Mouse (Mus musculus): Measurements from ENCODE around the gene Slc28a3. TPM values are rescaled to one million over a fixed set of nuclear protein-coding genes. Genes with fewer than 3 reads are reported as not detected.

Slc28a3 gene
- total and polyA plus RNA-seq, 3 experiments: 0.33 TPM; not detected in 2

GRCm38 (mm10) chr13:58589517-58589858 lies 21.2 kb downstream of the Slc28a3 start:
- ATAC-seq (ENCODE audit: extremely low read depth, insufficient number of reproducible peaks, low FRiP score, poor library complexity, severe bottlenecking) (peak; percentile 45), DNase-seq (ENCODE audit: low spot score) (peak; percentile 43)
- Histone ChIP-seq H3K4me1 (ENCODE audit: insufficient read depth, low read depth, low read length) (peaks cover 12% of the 10 kb centered on the region), H3K9me3 (replicated peaks) (no peaks in the 10 kb centered on the region), H3K27me3 (ENCODE audit: insufficient read depth, low read length) (peaks cover 17% of the 10 kb centered on the region), H3K36me3 (replicated peaks) (no peaks in the 10 kb centered on the region), H3K4me3 (ENCODE audit: low read depth, low read length) (peak overlapping the region; percentile 33; the same call in 1 of the 2 replicates)
- TF ChIP-seq GATA2 (IDR thresholded peaks at IDR 0.05; ENCODE audit: borderline replicate concordance, low read depth, low read length): no peak
- peak; percentile 62 for TF ChIP-seq CTCF (IDR thresholded peaks at IDR 0.05; ENCODE audit: low read depth, low read length)
- TF ChIP-seq GATA1 (IDR thresholded peaks at IDR 0.05; ENCODE audit: borderline replicate concordance, low read length): no peak

GRCm38 (mm10) chr13:58588655-58589516 lies 21.8 kb downstream of the Slc28a3 start:
- TF ChIP-seq CTCF (IDR thresholded peaks at IDR 0.05; ENCODE audit: low read depth, low read length) (no peak), GATA2 (IDR thresholded peaks at IDR 0.05; ENCODE audit: borderline replicate concordance, low read depth, low read length) (no peak), POLR2AphosphoS5 (IDR thresholded peaks at IDR 0.05; ENCODE audit: insufficient replicate concordance, low read depth, low read length) (no peak), TAL1 (conservative IDR thresholded peaks at IDR 0.05; ENCODE audit: low read depth, low read length) (no peak), GATA1 (IDR thresholded peaks at IDR 0.05; ENCODE audit: borderline replicate concordance, low read length) (no peak)

GRCm38 (mm10) chr13:58587962-58588361 lies 22.7 kb downstream of the Slc28a3 start:
- no peaks in the 10 kb centered on the region for H3K9me3 ChIP-seq (replicated peaks)
- peaks cover 12% of the 10 kb centered on the region for H3K4me1 ChIP-seq (ENCODE audit: insufficient read depth, low read depth, low read length)
- H3K27me3 ChIP-seq (ENCODE audit: insufficient read depth, low read length): peaks cover 17% of the 10 kb centered on the region
- H3K4me3 ChIP-seq (ENCODE audit: low read depth, low read length): no peak overlapping the region
- ATAC-seq (ENCODE audit: extremely low read depth, insufficient number of reproducible peaks, low FRiP score, poor library complexity, severe bottlenecking) (no peak), DNase-seq (ENCODE audit: low spot score) (no peak)
- no peaks in the 10 kb centered on the region for H3K36me3 ChIP-seq (replicated peaks)
- TF ChIP-seq CTCF (IDR thresholded peaks at IDR 0.05; ENCODE audit: low read depth, low read length): no peak
- TF ChIP-seq GATA2 (IDR thresholded peaks at IDR 0.05; ENCODE audit: borderline replicate concordance, low read depth, low read length): no peak
- no peak for TF ChIP-seq GATA1 (IDR thresholded peaks at IDR 0.05; ENCODE audit: borderline replicate concordance, low read length)
- TF ChIP-seq TAL1 (conservative IDR thresholded peaks at IDR 0.05; ENCODE audit: low read depth, low read length): no peak
- no peak for TF ChIP-seq POLR2AphosphoS5 (IDR thresholded peaks at IDR 0.05; ENCODE audit: insufficient replicate concordance, low read depth, low read length)

More at GRCm38 (mm10) chr13:58588655-58589516, 21.8 kb downstream of the Slc28a3 start:
- H3K27me3 ChIP-seq (ENCODE audit: insufficient read depth, low read length): peaks cover 17% of the 10 kb centered on the region
- DNase-seq (ENCODE audit: low spot score) (peak; percentile 16), ATAC-seq (ENCODE audit: extremely low read depth, insufficient number of reproducible peaks, low FRiP score, poor library complexity, severe bottlenecking) (no peak)
- peak overlapping the region; percentile 33; the same call in 1 of the 2 replicates for H3K4me3 ChIP-seq (ENCODE audit: low read depth, low read length)
- no peaks in the 10 kb centered on the region for H3K9me3 ChIP-seq (replicated peaks)
- no peaks in the 10 kb centered on the region for H3K36me3 ChIP-seq (replicated peaks)
- peaks cover 12% of the 10 kb centered on the region for H3K4me1 ChIP-seq (ENCODE audit: insufficient read depth, low read depth, low read length)

GRCm38 (mm10) chr13:58566181-58566580 lies 44.5 kb downstream of the Slc28a3 start:
- Histone ChIP-seq H3K27me3 (ENCODE audit: insufficient read depth, low read length) (peaks cover 7% of the 10 kb centered on the region; the same call in 1 of the 2 replicates), H3K4me1 (ENCODE audit: insufficient read depth, low read depth, low read length) (0 out of 2 replicates have a peak, but pooled peaks cover 2% of the 10 kb centered on the region), H3K4me3 (ENCODE audit: low read depth, low read length) (no peak overlapping the region), H3K9me3 (replicated peaks) (no peaks in the 10 kb centered on the region), H3K36me3 (replicated peaks) (no peaks in the 10 kb centered on the region)
- DNase-seq (ENCODE audit: low spot score) (no peak), ATAC-seq (ENCODE audit: extremely low read depth, insufficient number of reproducible peaks, low FRiP score, poor library complexity, severe bottlenecking) (no peak)
- TF ChIP-seq POLR2AphosphoS5 (IDR thresholded peaks at IDR 0.05; ENCODE audit: insufficient replicate concordance, low read depth, low read length) (no peak), TAL1 (conservative IDR thresholded peaks at IDR 0.05; ENCODE audit: low read depth, low read length) (no peak), CTCF (IDR thresholded peaks at IDR 0.05; ENCODE audit: low read depth, low read length) (no peak), GATA1 (IDR thresholded peaks at IDR 0.05; ENCODE audit: borderline replicate concordance, low read length) (no peak), GATA2 (IDR thresholded peaks at IDR 0.05; ENCODE audit: borderline replicate concordance, low read depth, low read length) (no peak)

- TF ChIP-seq GATA2 (IDR thresholded peaks at IDR 0.05; ENCODE audit: borderline replicate concordance, low read depth, low read length) (no peak), POLR2AphosphoS5 (IDR thresholded peaks at IDR 0.05; ENCODE audit: insufficient replicate concordance, low read depth, low read length) (no peak), CTCF (IDR thresholded peaks at IDR 0.05; ENCODE audit: low read depth, low read length) (no peak)
- DNase-seq (ENCODE audit: low spot score): no peak
- ATAC-seq (ENCODE audit: extremely low read depth, insufficient number of reproducible peaks, low FRiP score, poor library complexity, severe bottlenecking): no peak
- Histone ChIP-seq H3K27me3 (ENCODE audit: insufficient read depth, low read length) (peaks cover 24% of the 10 kb centered on the region), H3K4me3 (ENCODE audit: low read depth, low read length) (no peak overlapping the region), H3K9me3 (replicated peaks) (no peaks in the 10 kb centered on the region), H3K36me3 (replicated peaks) (no peaks in the 10 kb centered on the region), H3K4me1 (ENCODE audit: insufficient read depth, low read depth, low read length) (no peaks in the 10 kb centered on the region)
Observed at GRCm38 (mm10) chr13:58560497-58561138, 50.1 kb downstream of the Slc28a3 start.

GRCm38 (mm10) chr13:58558216-58558615 lies 52.5 kb downstream of the Slc28a3 start:
- no peaks in the 10 kb centered on the region for H3K36me3 ChIP-seq (replicated peaks)
- TF ChIP-seq GATA2 (IDR thresholded peaks at IDR 0.05; ENCODE audit: borderline replicate concordance, low read depth, low read length) (no peak), GATA1 (IDR thresholded peaks at IDR 0.05; ENCODE audit: borderline replicate concordance, low read length) (no peak), POLR2AphosphoS5 (IDR thresholded peaks at IDR 0.05; ENCODE audit: insufficient replicate concordance, low read depth, low read length) (no peak), CTCF (IDR thresholded peaks at IDR 0.05; ENCODE audit: low read depth, low read length) (no peak), TAL1 (conservative IDR thresholded peaks at IDR 0.05; ENCODE audit: low read depth, low read length) (no peak)
- peaks cover 24% of the 10 kb centered on the region for H3K27me3 ChIP-seq (ENCODE audit: insufficient read depth, low read length)
- H3K4me1 ChIP-seq (ENCODE audit: insufficient read depth, low read depth, low read length): no peaks in the 10 kb centered on the region
- DNase-seq (ENCODE audit: low spot score) (no peak), ATAC-seq (ENCODE audit: extremely low read depth, insufficient number of reproducible peaks, low FRiP score, poor library complexity, severe bottlenecking) (no peak)
- no peaks in the 10 kb centered on the region for H3K9me3 ChIP-seq (replicated peaks)
- no peak overlapping the region for H3K4me3 ChIP-seq (ENCODE audit: low read depth, low read length)

Measured in G1E (cell line).